Mouse (Mus musculus) brain, embryonic 14.5 days (tissue): ENCODE measurements at regions not wholly inside any gene's neighbourhood (a gene's known extent, or its start where the extent isn't known, plus 50 kb on each side); places are given as distances from the start of the nearest gene placed in this dataset.

ENCODE experiments used
- CTCF ChIP-seq: fragments of 200-500 bp; IDR thresholded peaks from 2 replicates; pipeline ENCODE4 v1.5.1; 2012; ENCODE audit warnings: inconsistent platforms, mild to moderate bottlenecking, moderate library complexity, borderline replicate concordance; ENCODE audit not compliant: insufficient read depth, insufficient read length; ENCODE audit errors: extremely low read depth
- POLR2A ChIP-seq: fragments of 200-500 bp; IDR thresholded peaks from 2 replicates; pipeline ENCODE4 v1.6.1; 2012; ENCODE audit warnings: mild to moderate bottlenecking, inconsistent platforms, borderline replicate concordance; ENCODE audit not compliant: poor library complexity, insufficient read depth, insufficient read length, severe bottlenecking; ENCODE audit errors: extremely low read depth

GRCm38 (mm10) chr15:47330505-47330904 is 6554.2 kb upstream of the Gm7489 start:
- TF ChIP-seq POLR2A, result no peak
- no peak for TF ChIP-seq CTCF
